Mouse (Mus musculus) thymus, adult 2 months (tissue): ENCODE measurements around the gene Aamdc. TPM values are rescaled to one million over a fixed set of nuclear protein-coding genes. Genes with fewer than 3 reads are reported as not detected.

Experiments
- DNase-seq: peaks from one replicate; pipeline ENCODE4 v3.0.0; 2021
- H3K27ac ChIP-seq: fragments of 200-500 bp; 2 replicates; pipeline ENCODE4 v1.5.1; 2012; ENCODE audit warnings: low read length, control low read depth; ENCODE audit not compliant: control insufficient read depth, insufficient read depth
- H3K27me3 ChIP-seq: fragments of 200-500 bp; 2 replicates; pipeline ENCODE4 v1.6.1; 2012; ENCODE audit warnings: mild to moderate bottlenecking, low read length, moderate library complexity, mixed read lengths; ENCODE audit not compliant: control insufficient read depth, insufficient read depth
- H3K36me3 ChIP-seq: fragments of 200-500 bp; 2 replicates; pipeline ENCODE4 v1.6.1; 2012; ENCODE audit warnings: mild to moderate bottlenecking, low read length, moderate library complexity; ENCODE audit not compliant: control insufficient read depth, insufficient read depth
- H3K4me1 ChIP-seq: fragments of 200-500 bp; replicated peaks from 2 replicates; pipeline ENCODE4 v1.6.1; 2012; ENCODE audit warnings: low read length; ENCODE audit not compliant: control insufficient read depth, insufficient read depth
- H3K4me3 ChIP-seq: fragments of 200-500 bp; 2 replicates; pipeline ENCODE4 v1.5.1; 2012; ENCODE audit warnings: mild to moderate bottlenecking, low read length, control low read depth, moderate library complexity; ENCODE audit not compliant: control insufficient read depth, insufficient read depth
- CTCF ChIP-seq: fragments of 200-500 bp; IDR thresholded peaks from 2 replicates; pipeline ENCODE4 v1.5.1; 2012; ENCODE audit warnings: mild to moderate bottlenecking, control low read depth, low read length, moderate library complexity, borderline replicate concordance; ENCODE audit not compliant: control insufficient read depth, poor library complexity, insufficient read depth; ENCODE audit errors: extremely low read depth
- POLR2A ChIP-seq: fragments of 200-500 bp; IDR thresholded peaks from 2 replicates; pipeline ENCODE4 v1.6.1; 2012; ENCODE audit warnings: mild to moderate bottlenecking, low read length, control low read depth, moderate library complexity; ENCODE audit not compliant: control insufficient read depth, poor library complexity, insufficient read depth; ENCODE audit errors: extremely low read depth
- WGBS: fragments of 180-500 bp; shearing (Covaris S2); methylation state at CpG from one replicate; pipeline ENCODE4 v1.1.7; 2018; 5-methylcytosine and 5-hydroxymethylcytosine counted together
- polyA plus RNA-seq: library from polyadenylated mRNA; depleted of rRNA; stranded (reverse); fragments of >200 nt; gene quantifications from 2 replicates; pipeline ENCODE4 v1.2.3, GENCODE M21; 2012

Gene Aamdc
- polyA plus RNA-seq, 1 experiment = 20.0 TPM

DNA sequence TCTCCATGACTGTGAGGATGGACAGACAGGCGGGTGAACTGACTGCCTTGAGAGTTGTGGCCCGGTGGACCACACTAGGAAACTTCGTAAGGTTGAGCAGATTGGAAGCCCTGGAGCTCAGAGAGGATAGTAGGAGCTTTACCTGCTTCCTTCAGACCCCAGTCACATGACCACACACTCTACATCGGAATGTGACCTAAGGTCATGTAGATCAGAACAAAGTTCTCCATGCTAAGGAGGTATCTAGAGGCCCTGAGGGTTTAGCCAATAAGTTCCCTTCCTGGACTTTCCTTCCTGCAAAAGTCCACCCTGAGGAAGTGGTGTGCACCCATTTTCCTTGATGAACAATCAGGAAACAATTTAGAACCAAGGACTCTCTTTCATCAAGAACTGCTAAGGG, 13.1 kb upstream of the Aamdc start:
- Histone ChIP-seq H3K27ac (no peak overlapping the region), H3K27me3 (no peaks in the 10 kb centered on the region), H3K4me1 (peaks cover 14% of the 10 kb centered on the region), H3K4me3 (no peak overlapping the region), H3K36me3 (no peaks in the 10 kb centered on the region)
- 98% methylated on average over 4 of the region's 4 CpGs for WGBS
- no peak for DNase-seq
- TF ChIP-seq POLR2A (no peak), CTCF (no peak)

DNA sequence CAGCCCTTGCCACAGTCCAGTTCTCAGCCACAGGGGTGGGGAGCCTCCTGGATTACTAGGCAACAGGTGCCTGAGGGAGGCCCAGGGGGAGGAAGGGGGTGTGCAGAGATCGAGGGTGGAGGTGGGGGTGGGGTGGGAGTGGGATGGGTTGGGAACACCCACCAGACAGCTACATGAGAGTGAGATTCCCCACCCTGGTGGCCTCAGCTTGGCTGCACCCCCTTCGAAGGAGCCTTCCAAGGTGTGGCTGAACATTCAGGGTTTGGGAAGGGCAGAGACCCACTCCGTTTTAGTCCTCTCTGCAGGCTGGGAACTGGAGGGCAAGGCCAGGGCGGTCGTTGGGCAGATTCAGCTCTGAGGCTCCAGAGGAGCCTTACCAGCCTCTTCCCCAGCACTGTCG, 12.0 kb upstream of the Aamdc start:
- TF ChIP-seq CTCF (no peak), POLR2A (no peak)
- WGBS = 88% methylated on average over 6 of the region's 6 CpGs

DNA sequence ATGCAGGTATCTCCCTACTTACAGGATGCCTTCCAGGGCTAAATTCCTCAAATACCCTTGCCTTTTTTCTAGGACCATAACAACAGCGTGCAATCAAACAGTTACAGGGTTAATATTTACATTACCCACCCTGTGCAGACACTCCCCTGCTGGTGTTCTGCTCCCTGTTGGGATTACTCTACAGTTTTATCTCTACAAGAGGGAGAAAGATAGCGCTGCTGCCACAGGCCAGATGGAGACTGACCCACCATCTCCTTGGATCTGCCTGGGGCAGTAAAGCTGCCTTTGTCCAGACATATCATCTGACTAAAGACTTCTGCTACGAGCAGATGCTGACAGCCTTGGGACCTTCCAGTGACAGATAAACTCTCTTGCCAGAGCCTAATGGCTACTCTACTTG, 11.2 kb upstream of the Aamdc start:
- H3K27ac ChIP-seq = no peak overlapping the region
- no peak overlapping the region for H3K4me3 ChIP-seq
- no peak for DNase-seq
- TF ChIP-seq CTCF (no peak), POLR2A (no peak)
- no peaks in the 10 kb centered on the region for H3K27me3 ChIP-seq
- WGBS = 97% methylated on average over 3 of the region's 3 CpGs
- H3K4me1 ChIP-seq = peaks cover 14% of the 10 kb centered on the region
- H3K36me3 ChIP-seq = no peaks in the 10 kb centered on the region

More for the DNA sequence above, 12.0 kb upstream of the Aamdc start:
- no peak overlapping the region for H3K4me3 ChIP-seq
- H3K27me3 ChIP-seq = no peaks in the 10 kb centered on the region
- H3K4me1 ChIP-seq = peaks cover 14% of the 10 kb centered on the region
- H3K27ac ChIP-seq = no peak overlapping the region
- H3K36me3 ChIP-seq = no peaks in the 10 kb centered on the region
- DNase-seq = no peak

DNA sequence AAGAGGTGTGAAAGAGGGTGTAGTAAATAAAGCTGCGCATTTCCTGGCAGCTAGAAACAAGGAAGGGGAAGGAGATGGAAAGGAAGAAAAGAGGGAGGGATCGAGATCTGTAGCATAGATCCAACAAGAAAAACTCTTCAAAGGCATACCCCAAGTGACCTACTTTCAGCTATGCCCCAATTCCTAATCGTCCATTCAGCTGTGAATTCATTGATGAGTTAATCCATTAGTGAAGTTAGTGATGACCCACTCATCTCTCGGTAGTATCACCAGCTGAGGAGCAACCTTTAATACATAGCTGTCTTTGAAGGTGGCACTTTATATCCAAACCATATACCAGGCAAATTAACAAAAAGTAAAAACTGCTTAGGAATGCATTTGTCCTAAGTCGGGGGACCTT, 9.2 kb upstream of the Aamdc start:
- DNase-seq = no peak
- Histone ChIP-seq H3K4me1 (peaks cover 14% of the 10 kb centered on the region), H3K36me3 (no peaks in the 10 kb centered on the region), H3K27ac (no peak overlapping the region), H3K4me3 (no peak overlapping the region), H3K27me3 (no peaks in the 10 kb centered on the region)
- TF ChIP-seq CTCF (no peak), POLR2A (no peak)
- WGBS = 96% methylated on average over 5 of the region's 5 CpGs

DNA sequence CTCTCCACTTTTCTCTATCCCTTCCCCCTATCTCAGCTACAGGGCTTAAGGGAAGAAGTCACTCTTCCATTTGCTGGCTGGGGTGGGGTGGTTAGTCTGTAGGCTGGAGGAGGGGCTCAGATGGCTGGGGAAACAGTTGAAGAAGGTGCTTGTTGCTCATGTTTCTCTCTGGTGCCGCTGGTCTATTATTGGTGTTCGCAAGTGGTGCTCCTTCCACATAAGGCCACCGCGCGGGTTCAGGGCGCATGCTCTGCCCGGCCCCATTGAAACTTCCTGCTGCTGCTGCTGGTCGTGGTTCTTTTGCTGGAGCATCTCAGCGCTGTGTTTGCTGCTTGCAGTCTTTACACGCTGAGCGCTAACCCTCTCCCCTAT, 1.5 kb upstream of the Aamdc start:
- peak overlapping the region; percentile 93 for H3K4me3 ChIP-seq
- WGBS = 0% methylated on average over 11 of the region's 11 CpGs
- H3K36me3 ChIP-seq = no peaks in the 10 kb centered on the region
- TF ChIP-seq CTCF (no peak), POLR2A (0 out of 2 replicates have a peak, but pooled peaks have one; percentile 50)
- H3K27ac ChIP-seq = peak overlapping the region; percentile 80
- peaks cover 5% of the 10 kb centered on the region; the same call in 1 of the 2 replicates for H3K4me1 ChIP-seq
- DNase-seq = peak; percentile 85
- H3K27me3 ChIP-seq = no peaks in the 10 kb centered on the region

DNA sequence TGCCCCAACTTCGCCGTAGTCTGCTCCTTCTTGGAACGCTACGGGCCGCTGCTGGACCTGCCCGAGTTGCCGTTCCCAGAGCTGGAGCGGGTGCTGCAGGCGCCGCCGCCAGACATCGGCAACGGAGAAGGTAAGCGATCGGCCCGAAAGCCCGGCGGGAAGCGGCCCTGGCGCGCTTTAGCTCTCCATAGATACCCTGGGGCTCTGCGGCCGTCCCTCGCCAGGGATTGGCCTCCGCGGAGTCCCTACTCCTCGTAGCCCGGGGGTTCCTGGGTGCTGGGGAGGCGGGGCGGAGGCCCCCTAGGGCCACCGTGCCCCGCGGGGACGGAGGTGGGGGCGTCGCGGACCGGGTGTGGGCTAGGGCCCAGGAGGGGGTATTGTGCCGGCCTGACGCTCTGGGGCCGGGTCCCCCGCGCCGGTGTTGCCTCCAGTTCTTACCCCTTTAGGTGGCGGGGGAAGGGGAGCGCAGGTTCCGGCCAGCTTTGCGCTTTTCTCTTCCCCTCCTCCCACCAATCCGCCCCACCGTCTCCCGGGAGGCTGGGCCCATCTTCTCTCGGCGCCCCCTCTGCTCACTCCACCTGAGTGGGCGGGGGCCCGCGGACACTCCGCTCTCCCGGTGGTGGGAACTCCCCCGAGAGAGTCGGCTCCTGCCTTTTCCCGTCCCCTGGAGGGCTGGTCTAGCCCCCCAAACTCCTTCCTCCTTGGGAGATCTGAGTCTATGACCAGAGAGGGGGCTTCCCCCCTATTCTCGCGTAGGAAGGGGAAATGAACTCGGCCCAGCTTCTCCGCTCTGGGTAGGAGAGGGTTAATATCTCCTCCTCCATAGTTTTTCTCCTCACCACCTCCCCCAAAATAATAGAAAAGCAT, 912 bp upstream of the Aamdc start:
- Histone ChIP-seq H3K27ac (peak overlapping the region; percentile 80), H3K36me3 (no peaks in the 10 kb centered on the region), H3K4me1 (peaks cover 5% of the 10 kb centered on the region; the same call in 1 of the 2 replicates), H3K27me3 (no peaks in the 10 kb centered on the region), H3K4me3 (peak overlapping the region; percentile 93)
- TF ChIP-seq POLR2A = no peak
- TF ChIP-seq CTCF = no peak
- peak; percentile 66 for DNase-seq
- WGBS = under 1% methylated on average over 65 of the region's 65 CpGs
